Mouse (Mus musculus): ENCODE results near the gene Gatad2b.
A peak's percentile ranks its signal among the peaks of the same experiment; 100 is the strongest.
"Not testable (repeated sequence)": the region's sequence is repeated elsewhere in the genome, so short reads cannot be mapped to it uniquely, and the experiment has no call there.

Gene Gatad2b

GRCm38 (mm10) chr3:90313367-90313766 is 20.4 kb downstream of the Gatad2b start:
- no peak for DNase-seq (ENCODE audit: low read depth, low spot score)

- DNase-seq (ENCODE audit: low read depth, low spot score) = no peak
Observed at GRCm38 (mm10) chr3:90314241-90314640, 21.3 kb downstream of the Gatad2b start.

GRCm38 (mm10) chr3:90322289-90322688 is 29.3 kb downstream of the Gatad2b start:
- no peak for DNase-seq (ENCODE audit: low read depth, low spot score)

GRCm38 (mm10) chr3:90323119-90323518 is 30.1 kb downstream of the Gatad2b start:
- peak; percentile 46 for DNase-seq (ENCODE audit: low read depth, low spot score)

GRCm38 (mm10) chr3:90332485-90332884 is 39.5 kb downstream of the Gatad2b start:
- DNase-seq (ENCODE audit: low read depth, low spot score) = no peak

GRCm38 (mm10) chr3:90335517-90335916 is 42.5 kb downstream of the Gatad2b start:
- no peak for DNase-seq (ENCODE audit: low read depth, low spot score)

- DNase-seq (ENCODE audit: low read depth, low spot score) = no peak
Observed at GRCm38 (mm10) chr3:90338190-90338589, 45.2 kb downstream of the Gatad2b start.

GRCm38 (mm10) chr3:90340177-90340576 is 47.2 kb downstream of the Gatad2b start:
- no peak for DNase-seq (ENCODE audit: low read depth, low spot score)

- not testable (repeated sequence) for DNase-seq (ENCODE audit: low read depth, low spot score)
Observed at GRCm38 (mm10) chr3:90342853-90343252, 49.9 kb downstream of the Gatad2b start.

GRCm38 (mm10) chr3:90347847-90348246 is 54.9 kb downstream of the Gatad2b start:
- no peak for DNase-seq (ENCODE audit: low read depth, low spot score)

GRCm38 (mm10) chr3:90357959-90358358 is 65.0 kb downstream of the Gatad2b start:
- no peak for DNase-seq (ENCODE audit: low read depth, low spot score)

- DNase-seq (ENCODE audit: low read depth, low spot score) = no peak
Observed at GRCm38 (mm10) chr3:90359230-90359629, 66.3 kb downstream of the Gatad2b start.

- DNase-seq (ENCODE audit: low read depth, low spot score) = no peak
Observed at GRCm38 (mm10) chr3:90361476-90361875, 68.5 kb downstream of the Gatad2b start.

GRCm38 (mm10) chr3:90362346-90362745 is 69.4 kb downstream of the Gatad2b start:
- no peak for DNase-seq (ENCODE audit: low read depth, low spot score)

- DNase-seq (ENCODE audit: low read depth, low spot score) = no peak
Observed at GRCm38 (mm10) chr3:90367001-90367632, 74.1 kb downstream of the Gatad2b start.

GRCm38 (mm10) chr3:90369041-90369440 is 76.1 kb downstream of the Gatad2b start:
- DNase-seq (ENCODE audit: low read depth, low spot score) = no peak

GRCm38 (mm10) chr3:90371857-90372256 is 78.9 kb downstream of the Gatad2b start:
- DNase-seq (ENCODE audit: low read depth, low spot score) = no peak

- no peak for DNase-seq (ENCODE audit: low read depth, low spot score)
Observed at GRCm38 (mm10) chr3:90372817-90373216, 79.8 kb downstream of the Gatad2b start.

GRCm38 (mm10) chr3:90373432-90374028 is 80.6 kb downstream of the Gatad2b start:
- peak; percentile 72 for DNase-seq (ENCODE audit: low read depth, low spot score)

- DNase-seq (ENCODE audit: low read depth, low spot score) = no peak
Observed at GRCm38 (mm10) chr3:90374368-90374767, 81.4 kb downstream of the Gatad2b start.

GRCm38 (mm10) chr3:90375562-90376246 is 82.7 kb downstream of the Gatad2b start:
- no peak for DNase-seq (ENCODE audit: low read depth, low spot score)

- DNase-seq (ENCODE audit: low read depth, low spot score) = peak; percentile 16
Observed at GRCm38 (mm10) chr3:90376247-90376585, 83.2 kb downstream of the Gatad2b start.

GRCm38 (mm10) chr3:90378496-90378895 is 85.5 kb downstream of the Gatad2b start:
- DNase-seq (ENCODE audit: low read depth, low spot score) = no peak

Data from embryo, embryonic 11.5 days (tissue).